In genomic region chr8:94978593-94979319, GRCm38 (mm10) we compare ENCODE assay signal across 10 mouse cellular contexts. TPM values are rescaled to one million over a fixed set of nuclear protein-coding genes. Genes with fewer than 3 reads are reported as not detected.
DNase-seq lines count a peak whose midpoint lies in the region; ATAC-seq and TF ChIP-seq lines count a peak whose summit lies in the region.
"Had no signal": no experiment of that assay in that cellular context is flagged by ENCODE, and none has a peak within 500 bp of the region (broad histone marks: within the 10 kb centered on the region; RNA-seq: fewer than 3 reads in every experiment).

No protein-coding gene starts in this region.

- no peak overlapping the region for H3K4me2 ChIP-seq in forebrain, embryonic 11.5 days (ENCODE audit: low read depth, low read length, severe bottlenecking)
- peak overlapping the region; percentile 61 for H3K4me2 ChIP-seq in lung, embryonic 16.5 days (ENCODE audit: low read depth, low read length)
- peak overlapping the region; percentile 37 for H3K4me2 ChIP-seq in limb, embryonic 15.5 days
- peak overlapping the region; percentile 49 for H3K4me2 ChIP-seq in stomach, embryonic 14.5 days (replicated peaks; ENCODE audit: low read depth, low read length)
- H3K4me2 ChIP-seq: heart, embryonic 12.5 days had no signal

- no peak overlapping the region for H3K4me3 ChIP-seq in forebrain, embryonic 10.5 days
- no peak overlapping the region for H3K4me3 ChIP-seq in forebrain, embryonic 11.5 days (ENCODE audit: low read depth, low read length)
- peak overlapping the region; percentile 45 for H3K4me3 ChIP-seq in lung, embryonic 16.5 days (ENCODE audit: low read length)
- H3K4me3 ChIP-seq in lung, adult 2 months (replicated peaks; ENCODE audit: extremely low read depth, low read depth, low read length) = no peak overlapping the region
- H3K4me3 ChIP-seq in limb, embryonic 15.5 days = peak overlapping the region; percentile 36
- peak overlapping the region; percentile 27 for H3K4me3 ChIP-seq in stomach, embryonic 14.5 days (ENCODE audit: low read depth, low read length)
- H3K4me3 ChIP-seq: heart, embryonic 12.5 days had no signal

- no peak for TF ChIP-seq CTCF in lung, adult 2 months (IDR thresholded peaks at IDR 0.05; ENCODE audit: insufficient read depth, low read length)

- 84% methylated on average over 13 of the region's 13 CpGs for WGBS in forebrain, embryonic 10.5 days
- 77% methylated on average over 13 of the region's 13 CpGs for WGBS in forebrain, embryonic 11.5 days
- 58% methylated on average over 13 of the region's 13 CpGs for WGBS in lung, embryonic 16.5 days
- WGBS in lung, adult 2 months = 57% methylated on average over 13 of the region's 13 CpGs
- WGBS in limb, embryonic 15.5 days = 67% methylated on average over 13 of the region's 13 CpGs
- WGBS in stomach, embryonic 14.5 days = 72% methylated on average over 13 of the region's 13 CpGs

- H3K27me3 ChIP-seq in forebrain, embryonic 10.5 days (ENCODE audit: poor library complexity, severe bottlenecking) = peaks cover 47% of the 10 kb centered on the region
- peaks cover 4% of the 10 kb centered on the region; the same call in 1 of the 2 replicates for H3K27me3 ChIP-seq in forebrain, embryonic 11.5 days (ENCODE audit: control insufficient read depth, insufficient read depth, low read length)
- H3K27me3 ChIP-seq in lung, embryonic 16.5 days (ENCODE audit: control insufficient read depth, insufficient read depth, low read depth, low read length) = no peaks in the 10 kb centered on the region
- 0 out of 2 replicates have a peak, but pooled peaks cover 4% of the 10 kb centered on the region for H3K27me3 ChIP-seq in limb, embryonic 15.5 days
- no peaks in the 10 kb centered on the region for H3K27me3 ChIP-seq in stomach, embryonic 14.5 days (ENCODE audit: control insufficient read depth, insufficient read depth, low read length)

- peak overlapping the region; percentile 60; the same call in 1 of the 2 replicates for H3K27ac ChIP-seq in forebrain, embryonic 10.5 days
- no peak overlapping the region for H3K27ac ChIP-seq in forebrain, embryonic 11.5 days (ENCODE audit: low read depth, low read length)
- H3K27ac ChIP-seq in lung, embryonic 16.5 days (ENCODE audit: low read length) = no peak overlapping the region; the same call in 1 of the 2 replicates
- no peak overlapping the region for H3K27ac ChIP-seq in limb, embryonic 15.5 days
- H3K27ac ChIP-seq in stomach, embryonic 14.5 days (ENCODE audit: low read length) = no peak overlapping the region

- H3K36me3 ChIP-seq in forebrain, embryonic 10.5 days (replicated peaks) = no peaks in the 10 kb centered on the region
- H3K36me3 ChIP-seq in forebrain, embryonic 11.5 days (ENCODE audit: control insufficient read depth, insufficient read depth, low read length) = no peaks in the 10 kb centered on the region
- no peaks in the 10 kb centered on the region for H3K36me3 ChIP-seq in lung, embryonic 16.5 days (ENCODE audit: control insufficient read depth, insufficient read depth, low read length)
- no peaks in the 10 kb centered on the region for H3K36me3 ChIP-seq in limb, embryonic 15.5 days
- no peaks in the 10 kb centered on the region for H3K36me3 ChIP-seq in stomach, embryonic 14.5 days (ENCODE audit: control insufficient read depth, insufficient read depth, low read length)
- H3K36me3 ChIP-seq: heart, embryonic 12.5 days had no signal

- no peak for DNase-seq in forebrain, embryonic 10.5 days (ENCODE audit: extremely low spot score, low spot score)
- DNase-seq in forebrain, embryonic 11.5 days (ENCODE audit: low spot score) = no peak
- DNase-seq in lung, adult 2 months = no peak
- DNase-seq in ovary, adult 18-20 months (ENCODE audit: low spot score) = no peak
- no peak for DNase-seq in layer of hippocampus, adult 9-10 months (ENCODE audit: low spot score)
- DNase-seq: spleen, adult 18-20 months had no signal

- H3K9ac ChIP-seq in forebrain, embryonic 11.5 days (ENCODE audit: low read length) = no peak overlapping the region
- H3K9ac ChIP-seq in lung, embryonic 16.5 days (ENCODE audit: low read length) = peak overlapping the region; percentile 62
- H3K9ac ChIP-seq in limb, embryonic 15.5 days = no peak overlapping the region
- no peak overlapping the region for H3K9ac ChIP-seq in stomach, embryonic 14.5 days (replicated peaks; ENCODE audit: low read depth, low read length)

- no peak for TF ChIP-seq POLR2A in lung, adult 2 months (IDR thresholded peaks at IDR 0.05; ENCODE audit: borderline replicate concordance, extremely low read depth, low read depth, low read length)

- no peaks in the 10 kb centered on the region for H3K9me3 ChIP-seq in forebrain, embryonic 10.5 days
- H3K9me3 ChIP-seq in forebrain, embryonic 11.5 days (ENCODE audit: control insufficient read depth, low read length) = no peaks in the 10 kb centered on the region
- H3K9me3 ChIP-seq in lung, embryonic 16.5 days (ENCODE audit: control insufficient read depth, low read length) = no peaks in the 10 kb centered on the region
- H3K9me3 ChIP-seq in limb, embryonic 15.5 days = no peaks in the 10 kb centered on the region
- H3K9me3 ChIP-seq in stomach, embryonic 14.5 days (ENCODE audit: control insufficient read depth, low read depth, low read length) = no peaks in the 10 kb centered on the region
- H3K9me3 ChIP-seq: heart, embryonic 12.5 days had no signal

- no peak; the same call in 1 of the 2 replicates for ATAC-seq in forebrain, embryonic 11.5 days (replicated peaks; ENCODE audit: low FRiP score)
- ATAC-seq in lung, embryonic 16.5 days (ENCODE audit: low read depth) = no peak
- no peak for ATAC-seq in limb, embryonic 15.5 days (ENCODE audit: insufficient number of reproducible peaks, low FRiP score, low TSS enrichment, low read depth)
- no peak for ATAC-seq in stomach, embryonic 14.5 days (ENCODE audit: insufficient number of reproducible peaks, insufficient read depth, low FRiP score, low read depth)

- H3K4me1 ChIP-seq in forebrain, embryonic 10.5 days = peaks cover 59% of the 10 kb centered on the region
- peaks cover 29% of the 10 kb centered on the region for H3K4me1 ChIP-seq in forebrain, embryonic 11.5 days (replicated peaks; ENCODE audit: control insufficient read depth, insufficient read depth, low read length)
- H3K4me1 ChIP-seq in lung, embryonic 16.5 days (replicated peaks; ENCODE audit: control insufficient read depth, insufficient read depth, low read length) = peaks cover 40% of the 10 kb centered on the region
- peaks cover 10% of the 10 kb centered on the region; the same call in 1 of the 2 replicates for H3K4me1 ChIP-seq in lung, adult 2 months (ENCODE audit: control insufficient read depth, insufficient read depth, low read length)
- H3K4me1 ChIP-seq in limb, embryonic 15.5 days = peaks cover 33% of the 10 kb centered on the region
- H3K4me1 ChIP-seq in stomach, embryonic 14.5 days (ENCODE audit: control insufficient read depth, insufficient read depth, low read length) = peaks cover 16% of the 10 kb centered on the region

RNA-seq across cellular contexts. Expression of gene Adgrg1, which starts 4.2 kb away (rescaled TPM):
- 94.8 and 107 TPM in 2 replicates for polyA plus RNA-seq in forebrain, embryonic 10.5 days (2016; fragmentation: Nextera tagmentation; extraction: Ambion mirVana)
- 177 and 184 TPM in 2 replicates for polyA plus RNA-seq in forebrain, embryonic 11.5 days (2014; fragmentation: Nextera tagmentation; extraction: Ambion mirVana)
- polyA plus RNA-seq in lung, embryonic 16.5 days (2015; fragmentation: Nextera tagmentation; extraction: Ambion mirVana) = 39.8 and 42.9 TPM in 2 replicates
- 192 and 233 TPM in 2 replicates for polyA plus RNA-seq in lung, adult 2 months (2012; rRNA removed)
- 23.2 and 25.0 TPM in 2 replicates for polyA plus RNA-seq in limb, embryonic 15.5 days (2015; fragmentation: Nextera tagmentation; extraction: Ambion mirVana)
- polyA plus RNA-seq in stomach, embryonic 14.5 days (2014; fragmentation: Nextera tagmentation; extraction: Ambion mirVana) = 43.8 and 50.9 TPM in 2 replicates

RNA-seq across cellular contexts. Expression of gene Adgrg3, which starts 38.7 kb away (rescaled TPM):
- polyA plus RNA-seq in forebrain, embryonic 10.5 days (2016; fragmentation: Nextera tagmentation; extraction: Ambion mirVana) = 4.9 and 5.2 TPM in 2 replicates
- polyA plus RNA-seq in forebrain, embryonic 11.5 days (2014; fragmentation: Nextera tagmentation; extraction: Ambion mirVana) = 2.9 and 3.2 TPM in 2 replicates
- polyA plus RNA-seq in lung, embryonic 16.5 days (2015; fragmentation: Nextera tagmentation; extraction: Ambion mirVana) = 4.7 TPM in 2 replicates
- 15.4 and 18.9 TPM in 2 replicates for polyA plus RNA-seq in lung, adult 2 months (2012; rRNA removed)
- 3.6 and 3.7 TPM in 2 replicates for polyA plus RNA-seq in limb, embryonic 15.5 days (2015; fragmentation: Nextera tagmentation; extraction: Ambion mirVana)
- polyA plus RNA-seq in stomach, embryonic 14.5 days (2014; fragmentation: Nextera tagmentation; extraction: Ambion mirVana) = 3.8 and 4.5 TPM in 2 replicates

RNA-seq across cellular contexts. Expression of gene Adgrg5, which starts 55.3 kb away (rescaled TPM):
- polyA plus RNA-seq in forebrain, embryonic 10.5 days (2016; fragmentation: Nextera tagmentation; extraction: Ambion mirVana) = 0.43 and 0.62 TPM in 2 replicates
- polyA plus RNA-seq in forebrain, embryonic 11.5 days (2014; fragmentation: Nextera tagmentation; extraction: Ambion mirVana) = 0.12 and 0.20 TPM in 2 replicates
- polyA plus RNA-seq in lung, embryonic 16.5 days (2015; fragmentation: Nextera tagmentation; extraction: Ambion mirVana) = 0.15 and 0.73 TPM in 2 replicates
- 4.8 and 5.3 TPM in 2 replicates for polyA plus RNA-seq in lung, adult 2 months (2012; rRNA removed)
- 0.22 TPM in 1 of 2 replicates, not detected in the other for polyA plus RNA-seq in limb, embryonic 15.5 days (2015; fragmentation: Nextera tagmentation; extraction: Ambion mirVana)
- polyA plus RNA-seq in stomach, embryonic 14.5 days (2014; fragmentation: Nextera tagmentation; extraction: Ambion mirVana) = 0.25 and 0.36 TPM in 2 replicates

Comparison
In these comparisons a context has a peak if more than half of its experiments do, and no peak if none do; other contexts are left out.
1. H3K4me3 ChIP-seq: peak in lung, embryonic 16.5 days (single experiment), limb, embryonic 15.5 days (single experiment) and stomach, embryonic 14.5 days (single experiment); none in forebrain, embryonic 10.5 days (single experiment), forebrain, embryonic 11.5 days (single experiment) and lung, adult 2 months (single experiment).